Mouse (Mus musculus): ENCODE measurements around the gene Myo18b. TPM values are rescaled to one million over a fixed set of nuclear protein-coding genes. Genes with fewer than 3 reads are reported as not detected.

Myo18b gene
- polyA plus RNA-seq, 1 experiment = 0.37 TPM

- no peak for TF ChIP-seq POLR2A (IDR thresholded peaks at IDR 0.05; ENCODE audit: low read depth, low read length)
- TF ChIP-seq CTCF (IDR thresholded peaks at IDR 0.05; ENCODE audit: extremely low read depth, insufficient read length, insufficient replicate concordance, low read depth, low read length) = no peak
- Histone ChIP-seq H3K4me3 (ENCODE audit: low read depth, low read length) (no peak overlapping the region), H3K27ac (ENCODE audit: insufficient read depth, low read depth, low read length) (no peak overlapping the region), H3K27me3 (ENCODE audit: control insufficient read depth, insufficient read depth, low read length) (no peaks in the 10 kb centered on the region), H3K36me3 (ENCODE audit: control insufficient read depth, insufficient read depth, low read length) (no peaks in the 10 kb centered on the region), H3K4me1 (ENCODE audit: control insufficient read depth, insufficient read depth, insufficient read length, low read length) (peaks cover 3% of the 10 kb centered on the region; the same call in 1 of the 2 replicates)
- WGBS = 42% methylated on average over 5 of the region's 5 CpGs
Observed at GRCm38 (mm10) chr5:112674806-112675205, 221.4 kb downstream of the Myo18b start.

- TF ChIP-seq POLR2A (IDR thresholded peaks at IDR 0.05; ENCODE audit: low read depth, low read length) (no peak), CTCF (IDR thresholded peaks at IDR 0.05; ENCODE audit: extremely low read depth, insufficient read length, insufficient replicate concordance, low read depth, low read length) (no peak)
- Histone ChIP-seq H3K27me3 (ENCODE audit: control insufficient read depth, insufficient read depth, low read length) (no peaks in the 10 kb centered on the region), H3K4me1 (ENCODE audit: control insufficient read depth, insufficient read depth, insufficient read length, low read length) (peaks cover 3% of the 10 kb centered on the region; the same call in 1 of the 2 replicates), H3K4me3 (ENCODE audit: low read depth, low read length) (no peak overlapping the region), H3K36me3 (ENCODE audit: control insufficient read depth, insufficient read depth, low read length) (no peaks in the 10 kb centered on the region), H3K27ac (ENCODE audit: insufficient read depth, low read depth, low read length) (no peak overlapping the region)
- 53% methylated on average over 7 of the region's 7 CpGs for WGBS
Observed at GRCm38 (mm10) chr5:112672457-112672856, 223.7 kb downstream of the Myo18b start.

GRCm38 (mm10) chr5:112671961-112672360, 224.2 kb downstream of the Myo18b start:
- WGBS = 15% methylated on average over 2 of the region's 2 CpGs

GRCm38 (mm10) chr5:112667153-112667552, 229.0 kb downstream of the Myo18b start:
- H3K27me3 ChIP-seq (ENCODE audit: control insufficient read depth, insufficient read depth, low read length) = no peaks in the 10 kb centered on the region
- H3K36me3 ChIP-seq (ENCODE audit: control insufficient read depth, insufficient read depth, low read length) = no peaks in the 10 kb centered on the region
- H3K4me1 ChIP-seq (ENCODE audit: control insufficient read depth, insufficient read depth, insufficient read length, low read length) = peaks cover 3% of the 10 kb centered on the region; the same call in 1 of the 2 replicates
- H3K4me3 ChIP-seq (ENCODE audit: low read depth, low read length) = no peak overlapping the region
- TF ChIP-seq POLR2A (IDR thresholded peaks at IDR 0.05; ENCODE audit: low read depth, low read length) = no peak
- TF ChIP-seq CTCF (IDR thresholded peaks at IDR 0.05; ENCODE audit: extremely low read depth, insufficient read length, insufficient replicate concordance, low read depth, low read length) = no peak
- H3K27ac ChIP-seq (ENCODE audit: insufficient read depth, low read depth, low read length) = no peak overlapping the region
- 50% methylated on average over 8 of the region's 8 CpGs for WGBS

More at GRCm38 (mm10) chr5:112671961-112672360, 224.2 kb downstream of the Myo18b start:
- Histone ChIP-seq H3K36me3 (ENCODE audit: control insufficient read depth, insufficient read depth, low read length) (no peaks in the 10 kb centered on the region), H3K27me3 (ENCODE audit: control insufficient read depth, insufficient read depth, low read length) (no peaks in the 10 kb centered on the region), H3K4me1 (ENCODE audit: control insufficient read depth, insufficient read depth, insufficient read length, low read length) (peaks cover 3% of the 10 kb centered on the region; the same call in 1 of the 2 replicates), H3K4me3 (ENCODE audit: low read depth, low read length) (no peak overlapping the region), H3K27ac (ENCODE audit: insufficient read depth, low read depth, low read length) (no peak overlapping the region)
- TF ChIP-seq POLR2A (IDR thresholded peaks at IDR 0.05; ENCODE audit: low read depth, low read length) (no peak), CTCF (IDR thresholded peaks at IDR 0.05; ENCODE audit: extremely low read depth, insufficient read length, insufficient replicate concordance, low read depth, low read length) (no peak)

GRCm38 (mm10) chr5:112665661-112666060, 230.5 kb downstream of the Myo18b start:
- no peaks in the 10 kb centered on the region for H3K36me3 ChIP-seq (ENCODE audit: control insufficient read depth, insufficient read depth, low read length)
- peaks cover 3% of the 10 kb centered on the region; the same call in 1 of the 2 replicates for H3K4me1 ChIP-seq (ENCODE audit: control insufficient read depth, insufficient read depth, insufficient read length, low read length)
- TF ChIP-seq POLR2A (IDR thresholded peaks at IDR 0.05; ENCODE audit: low read depth, low read length) (no peak), CTCF (IDR thresholded peaks at IDR 0.05; ENCODE audit: extremely low read depth, insufficient read length, insufficient replicate concordance, low read depth, low read length) (no peak)
- H3K27me3 ChIP-seq (ENCODE audit: control insufficient read depth, insufficient read depth, low read length) = no peaks in the 10 kb centered on the region
- no peak overlapping the region for H3K27ac ChIP-seq (ENCODE audit: insufficient read depth, low read depth, low read length)
- WGBS = 33% methylated on average over 7 of the region's 7 CpGs
- H3K4me3 ChIP-seq (ENCODE audit: low read depth, low read length) = no peak overlapping the region

GRCm38 (mm10) chr5:112663701-112664100, 232.5 kb downstream of the Myo18b start:
- TF ChIP-seq POLR2A (IDR thresholded peaks at IDR 0.05; ENCODE audit: low read depth, low read length) (no peak), CTCF (IDR thresholded peaks at IDR 0.05; ENCODE audit: extremely low read depth, insufficient read length, insufficient replicate concordance, low read depth, low read length) (no peak)
- Histone ChIP-seq H3K27me3 (ENCODE audit: control insufficient read depth, insufficient read depth, low read length) (no peaks in the 10 kb centered on the region), H3K36me3 (ENCODE audit: control insufficient read depth, insufficient read depth, low read length) (no peaks in the 10 kb centered on the region), H3K4me3 (ENCODE audit: low read depth, low read length) (no peak overlapping the region), H3K4me1 (ENCODE audit: control insufficient read depth, insufficient read depth, insufficient read length, low read length) (no peaks in the 10 kb centered on the region), H3K27ac (ENCODE audit: insufficient read depth, low read depth, low read length) (no peak overlapping the region)
- 0% methylated on average over 1 of the region's 1 CpGs for WGBS

- Histone ChIP-seq H3K27me3 (ENCODE audit: control insufficient read depth, insufficient read depth, low read length) (no peaks in the 10 kb centered on the region; the same call in none of the 2 replicates), H3K4me1 (ENCODE audit: control insufficient read depth, insufficient read depth, insufficient read length, low read length) (no peaks in the 10 kb centered on the region), H3K4me3 (ENCODE audit: low read depth, low read length) (no peak overlapping the region), H3K27ac (ENCODE audit: insufficient read depth, low read depth, low read length) (no peak overlapping the region), H3K36me3 (ENCODE audit: control insufficient read depth, insufficient read depth, low read length) (no peaks in the 10 kb centered on the region)
- TF ChIP-seq CTCF (IDR thresholded peaks at IDR 0.05; ENCODE audit: extremely low read depth, insufficient read length, insufficient replicate concordance, low read depth, low read length) = no peak
- TF ChIP-seq POLR2A (IDR thresholded peaks at IDR 0.05; ENCODE audit: low read depth, low read length) = no peak
- WGBS = 37% methylated on average over 10 of the region's 10 CpGs
Observed at GRCm38 (mm10) chr5:112660924-112661431, 235.2 kb downstream of the Myo18b start.
